Mouse (Mus musculus): ENCODE results near the gene Plxdc1. TPM values are rescaled to one million over a fixed set of nuclear protein-coding genes. Genes with fewer than 3 reads are reported as not detected.

Plxdc1 gene
- polyA plus RNA-seq (2016; fragmentation: Nextera tagmentation; extraction: Ambion mirVana): 0.33 and 0.38 TPM in 2 replicates

DNA sequence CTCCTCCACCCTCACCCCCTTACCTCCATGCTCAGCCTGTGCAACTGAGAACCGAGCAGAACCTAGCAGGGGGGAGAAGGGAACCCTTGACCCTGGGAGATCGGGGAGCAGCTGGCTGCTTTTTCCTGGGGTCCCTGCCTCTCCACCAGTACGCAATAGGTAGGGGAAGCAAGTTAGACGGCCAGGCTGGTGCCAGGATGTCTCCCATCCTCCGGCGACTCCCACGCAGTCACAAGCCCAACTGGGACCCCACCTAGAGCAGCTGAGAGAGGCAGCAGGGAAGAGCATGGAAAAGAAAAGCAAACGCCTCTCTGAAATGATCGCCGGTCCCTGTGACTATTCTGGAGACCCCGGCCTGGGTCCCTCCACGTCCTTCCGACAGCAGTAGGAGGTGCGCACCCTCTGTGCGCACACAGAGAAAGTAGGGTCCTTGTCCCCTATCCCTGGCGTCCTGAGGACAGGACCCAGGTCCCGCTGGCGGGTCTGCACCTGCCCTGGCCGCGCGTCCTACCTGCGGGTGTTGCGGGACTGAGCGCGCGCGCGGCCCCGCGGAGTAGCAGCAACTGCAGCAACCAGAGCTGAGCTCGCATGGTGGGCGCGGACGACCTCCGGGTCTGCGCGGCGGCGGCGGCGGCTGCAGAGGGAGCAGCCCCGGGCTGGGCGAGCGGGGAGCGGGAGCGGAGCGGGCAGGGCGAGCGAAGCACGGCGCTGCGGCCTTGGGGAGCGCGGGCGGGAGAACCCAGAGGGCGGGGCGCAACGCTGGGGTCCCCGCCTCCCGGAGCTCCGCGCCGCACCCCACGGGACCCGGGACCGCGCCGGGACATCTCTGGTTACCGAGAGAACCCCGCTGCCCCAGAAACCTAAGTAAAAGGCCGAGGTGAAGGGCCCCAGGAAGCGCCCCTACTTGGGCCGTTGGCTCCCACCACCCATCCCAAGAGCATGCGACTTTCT lies at the start of gene Plxdc1:
Plxdc1 (minus strand) TSS at position 718 of the 951 bp plus-strand sequence.
- Histone ChIP-seq H3K4me3 (peak within 1 kb of the TSS; percentile 89), H3K27ac (no peak within 1 kb of the TSS), H3K4me2 (peak within 1 kb of the TSS; percentile 92), H3K9me3 (replicated peaks) (no peaks in the 10 kb centered on the region), H3K9ac (peak within 1 kb of the TSS; percentile 54), H3K36me3 (no peaks in the 10 kb centered on the region), H3K4me1 (peaks cover 39% of the 10 kb centered on the region), H3K27me3 (replicated peaks) (peaks cover 67% of the 10 kb centered on the region)
- no peak for ATAC-seq
- 5% methylated on average over 55 of the region's 74 CpGs for WGBS (ENCODE audit: insufficient replicate concordance)

DNA sequence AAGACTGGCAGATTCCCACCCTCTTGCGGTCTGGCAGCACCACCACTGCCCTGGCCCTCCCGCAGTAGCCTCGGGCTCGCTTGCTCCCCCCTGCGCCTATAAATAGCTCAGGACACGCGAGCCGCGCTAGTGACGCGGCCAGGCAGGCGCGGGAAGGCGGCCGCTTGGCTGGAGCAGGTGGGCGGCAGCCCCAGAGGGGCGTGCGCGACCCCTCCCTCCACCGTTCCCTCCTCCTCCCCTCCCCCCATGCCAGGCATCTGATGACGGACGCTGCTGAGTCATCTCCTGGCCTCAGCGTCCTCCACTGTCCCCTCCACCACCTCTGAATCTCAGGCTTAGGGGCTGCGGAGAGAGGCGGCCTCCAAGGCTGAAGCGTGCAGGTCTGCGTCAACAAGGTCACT lies 49.7 kb upstream of the Plxdc1 start:
- Histone ChIP-seq H3K4me3 (peak overlapping the region; percentile 32), H3K27ac (no peak overlapping the region), H3K9me3 (replicated peaks) (no peaks in the 10 kb centered on the region), H3K27me3 (replicated peaks) (peaks cover 45% of the 10 kb centered on the region), H3K4me1 (peaks cover 12% of the 10 kb centered on the region), H3K36me3 (peaks cover 5% of the 10 kb centered on the region), H3K4me2 (peak overlapping the region; percentile 59), H3K9ac (no peak overlapping the region)
- WGBS (ENCODE audit: insufficient replicate concordance): 2% methylated on average over 26 of the region's 27 CpGs
- ATAC-seq: no peak

DNA sequence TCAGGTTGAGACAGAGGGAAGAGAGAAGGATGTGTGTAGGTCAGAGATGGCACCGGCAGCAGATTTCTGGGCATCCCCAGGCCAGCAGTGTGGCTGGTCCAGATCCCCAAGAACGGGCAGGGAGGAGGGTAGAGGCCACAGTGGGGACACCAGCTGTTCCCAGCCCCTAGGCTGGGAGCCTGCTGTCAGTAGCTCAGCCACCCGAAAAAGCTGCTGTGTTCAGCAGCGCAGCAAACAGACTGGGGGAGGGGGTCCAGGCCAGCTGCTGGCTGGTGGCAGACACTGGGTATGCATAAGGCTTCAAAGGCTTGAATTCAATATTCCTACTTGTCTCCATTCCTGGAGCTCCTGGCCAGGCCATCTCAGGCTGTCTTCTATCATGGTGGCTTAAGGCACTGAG lies 48.6 kb upstream of the Plxdc1 start:
- Histone ChIP-seq H3K9ac (no peak overlapping the region), H3K36me3 (peaks cover 16% of the 10 kb centered on the region), H3K27ac (no peak overlapping the region), H3K4me3 (no peak overlapping the region), H3K4me1 (peaks cover 12% of the 10 kb centered on the region), H3K4me2 (no peak overlapping the region), H3K27me3 (replicated peaks) (peaks cover 45% of the 10 kb centered on the region), H3K9me3 (replicated peaks) (no peaks in the 10 kb centered on the region)
- 57% methylated on average over 4 of the region's 4 CpGs for WGBS (ENCODE audit: insufficient replicate concordance)
- no peak for ATAC-seq

DNA sequence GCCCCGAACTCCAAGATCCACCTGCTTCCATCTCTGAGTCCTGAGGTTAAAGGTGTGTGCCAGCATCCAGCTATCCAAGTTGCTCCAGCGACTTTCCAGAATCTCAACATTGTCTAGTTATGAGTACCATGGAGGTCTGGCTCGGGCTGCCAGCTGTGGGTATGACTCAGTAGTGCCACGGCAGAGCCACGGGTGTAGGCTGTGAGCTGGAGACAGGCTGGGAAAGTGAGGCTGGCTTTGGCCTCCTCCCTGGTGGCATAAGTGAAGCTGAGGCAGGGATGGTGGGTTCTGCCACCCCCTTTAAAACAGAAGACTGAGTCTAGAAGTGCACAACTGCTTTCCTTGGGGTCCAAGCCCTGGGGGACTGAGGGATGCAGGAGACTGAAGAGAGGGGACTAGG lies 47.8 kb upstream of the Plxdc1 start:
- peaks cover 24% of the 10 kb centered on the region for H3K36me3 ChIP-seq
- H3K4me2 ChIP-seq: no peak overlapping the region
- ATAC-seq: no peak
- no peak overlapping the region for H3K9ac ChIP-seq
- 69% methylated on average over 5 of the region's 5 CpGs for WGBS (ENCODE audit: insufficient replicate concordance)
- H3K27ac ChIP-seq: no peak overlapping the region
- peaks cover 12% of the 10 kb centered on the region for H3K4me1 ChIP-seq
- no peak overlapping the region for H3K4me3 ChIP-seq
- no peaks in the 10 kb centered on the region for H3K9me3 ChIP-seq (replicated peaks)
- peaks cover 40% of the 10 kb centered on the region for H3K27me3 ChIP-seq (replicated peaks)

DNA sequence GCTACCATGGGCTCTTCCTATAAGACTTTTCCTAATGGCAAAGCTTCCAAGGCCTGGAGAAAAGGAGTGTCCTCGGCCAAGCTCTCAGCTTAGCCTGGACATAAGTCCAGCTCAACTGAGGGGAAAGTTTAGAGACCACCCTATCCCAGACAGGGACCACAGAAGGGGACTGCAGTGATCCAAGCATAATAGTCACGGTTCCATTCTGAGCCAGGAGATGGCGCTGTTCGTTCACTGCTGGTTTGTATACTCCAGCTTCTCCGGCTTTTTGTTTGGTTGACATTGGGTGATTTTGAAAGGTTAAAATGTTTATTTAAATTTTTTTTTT lies 45.2 kb upstream of the Plxdc1 start:
- no peak overlapping the region for H3K4me3 ChIP-seq
- peaks cover 27% of the 10 kb centered on the region for H3K4me1 ChIP-seq
- H3K36me3 ChIP-seq: peaks cover 36% of the 10 kb centered on the region
- H3K9me3 ChIP-seq (replicated peaks): no peaks in the 10 kb centered on the region
- 12% methylated on average over 5 of the region's 5 CpGs for WGBS (ENCODE audit: insufficient replicate concordance)
- ATAC-seq: no peak
- no peak overlapping the region for H3K9ac ChIP-seq
- no peak overlapping the region for H3K4me2 ChIP-seq
- H3K27ac ChIP-seq: no peak overlapping the region; the same call in 1 of the 2 replicates
- peaks cover 19% of the 10 kb centered on the region for H3K27me3 ChIP-seq (replicated peaks)

DNA sequence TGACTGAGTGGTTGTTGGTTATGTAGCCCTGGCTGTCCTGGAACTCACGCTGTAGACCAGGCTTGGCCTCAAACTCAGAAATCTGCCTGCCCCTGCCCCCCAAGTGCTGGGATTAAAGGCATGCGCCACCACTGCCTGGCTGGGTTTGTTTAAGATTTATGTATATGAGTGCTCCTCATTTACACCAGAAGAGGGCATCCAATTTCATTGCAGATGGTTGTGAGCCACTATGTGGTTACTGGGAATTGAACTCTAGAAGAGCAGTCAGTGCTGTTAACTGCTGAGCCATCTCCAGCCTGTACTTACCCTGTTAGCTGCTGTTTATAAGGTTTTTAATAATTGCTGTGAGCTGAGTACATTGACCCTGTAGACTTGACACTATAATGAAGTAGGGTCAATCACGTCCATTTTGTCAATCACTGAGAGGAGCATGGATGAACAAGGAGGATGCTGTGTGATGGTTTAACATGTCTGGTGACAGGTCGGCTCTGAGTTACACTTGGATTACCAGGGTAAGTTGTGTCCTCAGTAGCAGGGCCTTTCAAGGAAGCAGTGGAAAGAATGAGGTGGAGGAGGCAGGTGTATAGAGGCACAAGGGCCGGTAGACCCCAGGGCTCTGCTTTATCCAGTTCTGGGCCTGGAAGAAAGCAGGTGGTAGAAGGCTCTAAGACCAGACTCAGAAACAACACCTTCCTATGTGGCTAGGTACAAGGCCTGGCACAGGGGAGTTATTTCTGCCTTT lies 44.6 kb upstream of the Plxdc1 start:
- Histone ChIP-seq H3K27me3 (replicated peaks) (peaks cover 13% of the 10 kb centered on the region), H3K9ac (no peak overlapping the region), H3K4me2 (no peak overlapping the region), H3K4me1 (peaks cover 26% of the 10 kb centered on the region), H3K4me3 (no peak overlapping the region), H3K27ac (no peak overlapping the region; the same call in 1 of the 2 replicates), H3K9me3 (replicated peaks) (no peaks in the 10 kb centered on the region), H3K36me3 (peaks cover 36% of the 10 kb centered on the region)
- no peak for ATAC-seq
- WGBS (ENCODE audit: insufficient replicate concordance): 58% methylated on average over 5 of the region's 5 CpGs

DNA sequence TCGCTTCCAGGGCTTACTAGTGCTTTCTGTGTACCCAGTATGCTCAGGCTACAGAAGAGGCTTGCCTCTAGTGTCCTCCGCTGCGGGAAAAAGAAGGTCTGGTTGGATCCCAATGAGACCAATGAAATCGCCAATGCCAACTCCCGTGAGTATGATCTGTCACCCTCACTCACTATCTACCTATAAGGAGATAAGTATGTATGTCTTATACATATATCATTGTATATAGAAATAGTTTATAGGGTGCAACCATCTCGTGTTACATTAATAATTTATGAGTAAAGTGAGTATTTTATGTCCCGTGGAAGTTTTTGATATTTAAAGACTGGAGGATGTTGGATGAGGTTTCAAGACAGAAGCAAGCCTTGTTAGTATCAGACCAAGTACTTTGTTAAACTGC lies 41.5 kb upstream of the Plxdc1 start:
- H3K9me3 ChIP-seq (replicated peaks): no peaks in the 10 kb centered on the region
- peak overlapping the region; percentile 99 for H3K9ac ChIP-seq
- WGBS (ENCODE audit: insufficient replicate concordance): 9% methylated on average over 7 of the region's 7 CpGs
- peaks cover 36% of the 10 kb centered on the region for H3K36me3 ChIP-seq
- peak overlapping the region; percentile 97 for H3K4me3 ChIP-seq
- peaks cover 33% of the 10 kb centered on the region for H3K4me1 ChIP-seq
- H3K4me2 ChIP-seq: peak overlapping the region; percentile 82
- H3K27me3 ChIP-seq (replicated peaks): peaks cover 4% of the 10 kb centered on the region
- no peak for ATAC-seq
- H3K27ac ChIP-seq: peak overlapping the region; percentile 91

DNA sequence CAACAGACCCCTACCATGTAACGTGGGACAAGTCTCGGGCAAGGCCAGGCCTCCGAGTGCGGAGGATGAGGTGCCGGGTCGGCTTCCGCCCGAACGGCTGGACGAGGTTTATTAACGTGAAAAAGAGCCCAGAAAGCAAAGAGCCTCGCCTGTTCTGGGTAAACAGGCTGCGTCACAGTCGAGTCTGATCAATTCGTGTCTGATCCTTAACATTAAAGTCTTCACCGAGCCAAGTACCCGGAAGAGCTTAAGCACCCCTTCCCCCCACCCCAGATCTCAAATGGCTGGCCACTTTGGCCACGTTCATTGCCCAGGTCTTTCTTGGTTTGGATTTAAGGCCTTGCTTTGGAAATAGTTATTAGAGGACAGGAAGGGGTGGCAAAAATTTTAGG lies 41.0 kb upstream of the Plxdc1 start:
- Histone ChIP-seq H3K4me1 (peaks cover 38% of the 10 kb centered on the region), H3K9me3 (replicated peaks) (no peaks in the 10 kb centered on the region), H3K36me3 (peaks cover 36% of the 10 kb centered on the region), H3K9ac (peak overlapping the region; percentile 99), H3K27me3 (replicated peaks) (peaks cover 9% of the 10 kb centered on the region), H3K27ac (peak overlapping the region; percentile 91), H3K4me3 (peak overlapping the region; percentile 97), H3K4me2 (peak overlapping the region; percentile 82)
- under 1% methylated on average over 18 of the region's 18 CpGs for WGBS (ENCODE audit: insufficient replicate concordance)
- ATAC-seq: no peak

DNA sequence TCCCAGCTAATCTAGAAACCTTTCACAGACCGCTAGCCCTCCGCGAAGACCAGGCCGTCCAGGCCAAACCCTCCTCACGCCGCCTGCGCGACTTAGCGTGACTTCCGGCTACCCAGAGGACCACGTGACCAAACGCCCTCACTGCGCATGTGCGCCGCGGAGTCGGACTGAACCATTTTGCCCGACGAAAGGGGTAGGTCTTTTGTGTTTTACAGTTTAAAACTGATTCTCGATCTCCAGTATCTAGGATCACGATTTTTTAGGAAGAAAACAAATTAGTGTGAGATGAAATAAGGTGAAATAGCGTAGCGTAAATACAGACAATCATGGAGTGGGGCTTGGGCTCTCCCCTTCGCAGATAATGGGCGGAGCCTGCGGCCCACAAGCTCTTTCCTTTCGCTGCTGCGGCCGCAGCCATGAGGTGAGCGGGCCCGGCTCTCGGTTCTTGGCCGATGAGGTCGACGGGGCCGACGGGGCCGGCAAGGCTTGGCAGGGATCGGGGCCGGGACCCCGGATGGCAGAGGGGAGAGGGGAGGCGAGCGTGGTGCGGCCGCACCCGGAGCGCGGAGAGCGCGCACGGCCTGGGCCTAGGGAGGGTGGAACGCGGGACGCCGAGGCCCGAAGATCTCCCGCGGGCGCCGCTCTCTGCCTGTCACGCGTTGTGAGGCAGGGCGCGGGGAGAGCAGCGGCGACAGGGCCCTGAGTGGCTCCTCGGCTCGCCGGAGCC lies 40.5 kb upstream of the Plxdc1 start, which contains the start of gene Rpl19:
Rpl19 (plus strand) TSS at position 141 of the 727 bp plus-strand sequence.
- Histone ChIP-seq H3K4me1 (peaks cover 43% of the 10 kb centered on the region), H3K9ac (peak within 1 kb of the TSS; percentile 99), H3K27ac (peak within 1 kb of the TSS; percentile 91), H3K4me3 (peak within 1 kb of the TSS; percentile 97), H3K36me3 (peaks cover 36% of the 10 kb centered on the region), H3K27me3 (replicated peaks) (peaks cover 14% of the 10 kb centered on the region), H3K9me3 (replicated peaks) (no peaks in the 10 kb centered on the region), H3K4me2 (peak within 1 kb of the TSS; percentile 82)
- ATAC-seq: peak; percentile 81
- under 1% methylated on average over 69 of the region's 69 CpGs for whole genome bisulfite sequencing (ENCODE audit: insufficient replicate concordance)

DNA sequence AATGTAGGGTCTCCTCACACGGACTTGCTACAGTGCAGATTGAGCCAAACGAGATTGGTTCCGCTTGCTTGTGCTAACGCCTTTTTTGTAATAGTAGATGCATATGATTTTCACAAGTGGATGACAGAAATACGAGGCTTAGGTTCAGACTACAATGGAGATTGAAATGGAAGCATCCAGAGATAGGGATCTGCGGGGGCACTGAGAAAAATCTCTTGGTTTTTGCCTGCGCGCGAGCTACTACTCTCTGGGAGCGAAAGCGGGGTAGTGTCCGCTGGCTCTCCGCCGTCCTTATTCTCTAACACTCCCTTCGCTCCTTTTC lies 40.0 kb upstream of the Plxdc1 start:
- Histone ChIP-seq H3K9ac (peak overlapping the region; percentile 99), H3K27ac (peak overlapping the region; percentile 91), H3K4me3 (peak overlapping the region; percentile 97), H3K27me3 (replicated peaks) (peaks cover 20% of the 10 kb centered on the region), H3K9me3 (replicated peaks) (no peaks in the 10 kb centered on the region), H3K4me1 (peaks cover 48% of the 10 kb centered on the region), H3K36me3 (peaks cover 33% of the 10 kb centered on the region), H3K4me2 (peak overlapping the region; percentile 82)
- WGBS (ENCODE audit: insufficient replicate concordance): 7% methylated on average over 15 of the region's 15 CpGs
- ATAC-seq: no peak

DNA sequence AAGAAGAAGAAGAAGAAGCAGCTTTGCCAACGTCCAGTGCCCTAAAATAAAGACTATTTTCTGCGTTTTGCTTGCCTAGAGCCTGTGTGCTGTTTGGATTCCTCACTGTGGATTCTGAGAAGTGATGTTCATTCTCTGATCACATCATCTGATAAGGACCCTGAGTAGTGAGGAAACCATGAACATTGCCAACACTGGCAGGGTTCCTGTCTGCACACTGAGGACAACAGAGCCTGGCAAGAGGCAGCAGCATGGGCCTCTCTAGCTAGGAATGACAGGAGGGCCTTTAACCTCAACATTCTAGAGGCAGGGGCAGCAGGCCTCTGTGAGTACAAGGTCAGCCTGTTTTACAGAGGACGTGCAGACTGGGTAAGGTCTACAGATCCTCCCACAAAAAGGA lies 38.3 kb upstream of the Plxdc1 start:
- Histone ChIP-seq H3K36me3 (peaks cover 16% of the 10 kb centered on the region), H3K4me3 (no peak overlapping the region), H3K9ac (no peak overlapping the region), H3K4me2 (no peak overlapping the region), H3K4me1 (peaks cover 59% of the 10 kb centered on the region), H3K27me3 (replicated peaks) (peaks cover 37% of the 10 kb centered on the region), H3K9me3 (replicated peaks) (no peaks in the 10 kb centered on the region), H3K27ac (no peak overlapping the region)
- ATAC-seq: no peak
- 64% methylated on average over 3 of the region's 3 CpGs for WGBS (ENCODE audit: insufficient replicate concordance)
